Mouse (Mus musculus): ENCODE measurements around the gene Dock10. TPM values are rescaled to one million over a fixed set of nuclear protein-coding genes. Genes with fewer than 3 reads are reported as not detected.

Gene Dock10
- polyA plus RNA-seq, 1 experiment from 2014 or later = 4.3 TPM

- 78% methylated on average over 5 of the region's 5 CpGs for WGBS
Measured at GRCm38 (mm10) chr1:80630179-80631149, 127.9 kb downstream of the Dock10 start.

GRCm38 (mm10) chr1:80628054-80628453 is 130.3 kb downstream of the Dock10 start:
- ATAC-seq (ENCODE audit: insufficient number of reproducible peaks, low FRiP score) = no peak
- no peaks in the 10 kb centered on the region for H3K27me3 ChIP-seq (replicated peaks)
- no peak overlapping the region for H3K9ac ChIP-seq
- no peaks in the 10 kb centered on the region for H3K4me1 ChIP-seq (replicated peaks)
- no peaks in the 10 kb centered on the region for H3K9me3 ChIP-seq (replicated peaks)
- H3K4me2 ChIP-seq = no peak overlapping the region
- no peaks in the 10 kb centered on the region for H3K36me3 ChIP-seq
- H3K4me3 ChIP-seq = no peak overlapping the region
- no peak overlapping the region for H3K27ac ChIP-seq (ENCODE audit: poor library complexity, severe bottlenecking)

More at GRCm38 (mm10) chr1:80630179-80631149, 127.9 kb downstream of the Dock10 start:
- Histone ChIP-seq H3K27me3 (replicated peaks) (no peaks in the 10 kb centered on the region), H3K9ac (no peak overlapping the region), H3K4me1 (replicated peaks) (no peaks in the 10 kb centered on the region), H3K4me3 (no peak overlapping the region), H3K9me3 (replicated peaks) (no peaks in the 10 kb centered on the region), H3K27ac (ENCODE audit: poor library complexity, severe bottlenecking) (no peak overlapping the region), H3K4me2 (no peak overlapping the region), H3K36me3 (no peaks in the 10 kb centered on the region)
- no peak for ATAC-seq (ENCODE audit: insufficient number of reproducible peaks, low FRiP score)

- ATAC-seq (ENCODE audit: insufficient number of reproducible peaks, low FRiP score) = no peak
- WGBS = 83% methylated on average over 4 of the region's 4 CpGs
- Histone ChIP-seq H3K9me3 (replicated peaks) (no peaks in the 10 kb centered on the region), H3K4me1 (replicated peaks) (no peaks in the 10 kb centered on the region), H3K36me3 (no peaks in the 10 kb centered on the region), H3K4me3 (no peak overlapping the region), H3K9ac (no peak overlapping the region), H3K27ac (ENCODE audit: poor library complexity, severe bottlenecking) (no peak overlapping the region), H3K4me2 (no peak overlapping the region), H3K27me3 (replicated peaks) (no peaks in the 10 kb centered on the region)
Measured at GRCm38 (mm10) chr1:80626800-80627199, 131.5 kb downstream of the Dock10 start.

GRCm38 (mm10) chr1:80625371-80625770 is 133.0 kb downstream of the Dock10 start:
- no peaks in the 10 kb centered on the region for H3K4me1 ChIP-seq (replicated peaks)
- H3K27me3 ChIP-seq (replicated peaks) = no peaks in the 10 kb centered on the region
- ATAC-seq (ENCODE audit: insufficient number of reproducible peaks, low FRiP score) = no peak
- no peak overlapping the region for H3K4me3 ChIP-seq
- WGBS = 70% methylated on average over 1 of the region's 1 CpGs
- no peak overlapping the region for H3K4me2 ChIP-seq
- no peaks in the 10 kb centered on the region for H3K36me3 ChIP-seq
- no peak overlapping the region for H3K27ac ChIP-seq (ENCODE audit: poor library complexity, severe bottlenecking)
- H3K9ac ChIP-seq = no peak overlapping the region
- H3K9me3 ChIP-seq (replicated peaks) = no peaks in the 10 kb centered on the region

- no peaks in the 10 kb centered on the region for H3K9me3 ChIP-seq (replicated peaks)
- H3K36me3 ChIP-seq = no peaks in the 10 kb centered on the region
- H3K9ac ChIP-seq = no peak overlapping the region
- no peaks in the 10 kb centered on the region for H3K4me1 ChIP-seq (replicated peaks)
- H3K27ac ChIP-seq (ENCODE audit: poor library complexity, severe bottlenecking) = no peak overlapping the region
- H3K4me2 ChIP-seq = no peak overlapping the region
- 81% methylated on average over 4 of the region's 4 CpGs for WGBS
- H3K27me3 ChIP-seq (replicated peaks) = no peaks in the 10 kb centered on the region
- H3K4me3 ChIP-seq = no peak overlapping the region
- no peak for ATAC-seq (ENCODE audit: insufficient number of reproducible peaks, low FRiP score)
Measured at GRCm38 (mm10) chr1:80624552-80624951, 133.8 kb downstream of the Dock10 start.

GRCm38 (mm10) chr1:80622646-80623045 is 135.7 kb downstream of the Dock10 start:
- no peaks in the 10 kb centered on the region for H3K9me3 ChIP-seq (replicated peaks)
- H3K36me3 ChIP-seq = no peaks in the 10 kb centered on the region
- no peak overlapping the region for H3K9ac ChIP-seq
- WGBS = 67% methylated on average over 1 of the region's 1 CpGs
- H3K4me3 ChIP-seq = no peak overlapping the region
- no peak overlapping the region for H3K4me2 ChIP-seq
- no peaks in the 10 kb centered on the region for H3K27me3 ChIP-seq (replicated peaks)
- no peaks in the 10 kb centered on the region for H3K4me1 ChIP-seq (replicated peaks)
- no peak for ATAC-seq (ENCODE audit: insufficient number of reproducible peaks, low FRiP score)
- no peak overlapping the region for H3K27ac ChIP-seq (ENCODE audit: poor library complexity, severe bottlenecking)

- Histone ChIP-seq H3K36me3 (no peaks in the 10 kb centered on the region), H3K27ac (ENCODE audit: poor library complexity, severe bottlenecking) (no peak overlapping the region), H3K4me3 (no peak overlapping the region), H3K9me3 (replicated peaks) (no peaks in the 10 kb centered on the region), H3K4me1 (replicated peaks) (no peaks in the 10 kb centered on the region), H3K9ac (no peak overlapping the region), H3K4me2 (no peak overlapping the region), H3K27me3 (replicated peaks) (no peaks in the 10 kb centered on the region)
- WGBS = 76% methylated on average over 2 of the region's 2 CpGs
- no peak for ATAC-seq (ENCODE audit: insufficient number of reproducible peaks, low FRiP score)
Measured at GRCm38 (mm10) chr1:80619100-80619499, 139.2 kb downstream of the Dock10 start.

GRCm38 (mm10) chr1:80616671-80617070 is 141.7 kb downstream of the Dock10 start:
- H3K27me3 ChIP-seq (replicated peaks) = no peaks in the 10 kb centered on the region
- no peak overlapping the region for H3K4me3 ChIP-seq
- no peak overlapping the region for H3K9ac ChIP-seq
- H3K9me3 ChIP-seq (replicated peaks) = no peaks in the 10 kb centered on the region
- no peak overlapping the region for H3K27ac ChIP-seq (ENCODE audit: poor library complexity, severe bottlenecking)
- ATAC-seq (ENCODE audit: insufficient number of reproducible peaks, low FRiP score) = no peak
- H3K4me1 ChIP-seq (replicated peaks) = no peaks in the 10 kb centered on the region
- 79% methylated on average over 5 of the region's 5 CpGs for WGBS
- H3K36me3 ChIP-seq = no peaks in the 10 kb centered on the region
- no peak overlapping the region for H3K4me2 ChIP-seq

GRCm38 (mm10) chr1:80614750-80615149 is 143.6 kb downstream of the Dock10 start:
- no peaks in the 10 kb centered on the region for H3K9me3 ChIP-seq (replicated peaks)
- no peaks in the 10 kb centered on the region for H3K27me3 ChIP-seq (replicated peaks)
- no peak overlapping the region for H3K4me3 ChIP-seq
- no peak overlapping the region for H3K9ac ChIP-seq
- WGBS = 93% methylated on average over 5 of the region's 5 CpGs
- H3K4me1 ChIP-seq (replicated peaks) = no peaks in the 10 kb centered on the region
- no peak for ATAC-seq (ENCODE audit: insufficient number of reproducible peaks, low FRiP score)
- no peak overlapping the region for H3K27ac ChIP-seq (ENCODE audit: poor library complexity, severe bottlenecking)
- H3K4me2 ChIP-seq = no peak overlapping the region
- H3K36me3 ChIP-seq = no peaks in the 10 kb centered on the region

GRCm38 (mm10) chr1:80613395-80614011 is 144.8 kb downstream of the Dock10 start:
- Histone ChIP-seq H3K4me3 (no peak overlapping the region), H3K9ac (no peak overlapping the region), H3K4me1 (replicated peaks) (no peaks in the 10 kb centered on the region), H3K9me3 (replicated peaks) (no peaks in the 10 kb centered on the region), H3K36me3 (no peaks in the 10 kb centered on the region), H3K27ac (ENCODE audit: poor library complexity, severe bottlenecking) (no peak overlapping the region), H3K27me3 (replicated peaks) (no peaks in the 10 kb centered on the region), H3K4me2 (no peak overlapping the region)
- WGBS = 83% methylated on average over 4 of the region's 4 CpGs
- no peak for ATAC-seq (ENCODE audit: insufficient number of reproducible peaks, low FRiP score)

- no peak overlapping the region for H3K27ac ChIP-seq (ENCODE audit: poor library complexity, severe bottlenecking)
- no peaks in the 10 kb centered on the region for H3K4me1 ChIP-seq (replicated peaks)
- no peak overlapping the region for H3K4me2 ChIP-seq
- no peaks in the 10 kb centered on the region for H3K9me3 ChIP-seq (replicated peaks)
- no peaks in the 10 kb centered on the region for H3K27me3 ChIP-seq (replicated peaks)
- no peaks in the 10 kb centered on the region for H3K36me3 ChIP-seq
- H3K4me3 ChIP-seq = no peak overlapping the region
- 70% methylated on average over 4 of the region's 4 CpGs for WGBS
- ATAC-seq (ENCODE audit: insufficient number of reproducible peaks, low FRiP score) = no peak
- H3K9ac ChIP-seq = no peak overlapping the region
Measured at GRCm38 (mm10) chr1:80607546-80607945, 150.8 kb downstream of the Dock10 start.
